Mouse (Mus musculus) hindbrain, embryonic 13.5 days (tissue): ENCODE data around the gene Edil3. TPM values are rescaled to one million over a fixed set of nuclear protein-coding genes. Genes with fewer than 3 reads are reported as not detected.
A peak's percentile ranks its signal among the peaks of the same experiment; 100 is the strongest.

Experiments used
- ATAC-seq: fragments of 200-750 bp; cut with Nextera tagmentation; 2 replicates; pipeline ENCODE4 v1.8.0; 2017; ENCODE audit warnings: moderate TSS enrichment; ENCODE audit not compliant: low FRiP score
- H3K27ac ChIP-seq: fragments of 300-500 bp; sonication (generic); 2 replicates; pipeline ENCODE4 v1.5.1; 2015; ENCODE audit warnings: inconsistent platforms, mild to moderate bottlenecking, moderate library complexity
- H3K27me3 ChIP-seq: fragments of 300-500 bp; sonication (generic); 2 replicates; pipeline ENCODE4 v1.6.1; 2015; ENCODE audit warnings: mild to moderate bottlenecking, inconsistent platforms
- H3K36me3 ChIP-seq: fragments of 300-500 bp; sonication (generic); 2 replicates; pipeline ENCODE4 v1.6.1; 2015; ENCODE audit warnings: mild to moderate bottlenecking, inconsistent platforms
- H3K4me1 ChIP-seq: fragments of 300-500 bp; sonication (generic); replicated peaks from 2 replicates; pipeline ENCODE4 v1.6.1; 2015; ENCODE audit warnings: inconsistent platforms
- H3K4me2 ChIP-seq: fragments of 300-500 bp; sonication (generic); 2 replicates; pipeline ENCODE4 v1.6.1; 2015; ENCODE audit warnings: inconsistent platforms, mild to moderate bottlenecking, moderate library complexity
- H3K4me3 ChIP-seq: fragments of 300-500 bp; sonication (generic); 2 replicates; pipeline ENCODE4 v1.5.1; 2015; ENCODE audit warnings: mild to moderate bottlenecking, inconsistent platforms
- H3K9ac ChIP-seq: fragments of 300-500 bp; sonication (generic); 2 replicates; pipeline ENCODE4 v1.6.1; 2015; ENCODE audit warnings: mild to moderate bottlenecking, inconsistent platforms
- H3K9me3 ChIP-seq: fragments of 300-500 bp; sonication (generic); 2 replicates; pipeline ENCODE4 v1.6.1; 2016; ENCODE audit warnings: inconsistent platforms
- WGBS: fragments of 180-500 bp; shearing (Covaris S2); methylation state at CpG from one replicate; pipeline ENCODE4 v1.1.7; 2015; 5-methylcytosine and 5-hydroxymethylcytosine counted together
- polyA plus RNA-seq: library from polyadenylated mRNA; unstranded; fragments of >200 nt; fragmentation: Nextera tagmentation; extraction: Ambion mirVana; gene quantifications from 2 replicates; pipeline ENCODE4 v1.2.1, GENCODE M21; 2015

Gene Edil3
- polyA plus RNA-seq, 1 experiment from 2014 or later = 59.4 TPM

- no peaks in the 10 kb centered on the region for H3K9me3 ChIP-seq
- no peak overlapping the region for H3K4me2 ChIP-seq
- WGBS = 70% methylated on average over 3 of the region's 3 CpGs
- H3K36me3 ChIP-seq = no peaks in the 10 kb centered on the region
- no peak for ATAC-seq
- peaks cover 3% of the 10 kb centered on the region; the same call in 1 of the 2 replicates for H3K4me1 ChIP-seq
- no peak overlapping the region for H3K9ac ChIP-seq
- no peak overlapping the region for H3K4me3 ChIP-seq
- H3K27me3 ChIP-seq = no peaks in the 10 kb centered on the region
- no peak overlapping the region for H3K27ac ChIP-seq
Observed at GRCm38 (mm10) chr13:89151878-89152277, 330.6 kb downstream of the Edil3 start.

GRCm38 (mm10) chr13:89167960-89168359, 346.7 kb downstream of the Edil3 start:
- no peak for ATAC-seq
- H3K27ac ChIP-seq = no peak overlapping the region
- H3K9ac ChIP-seq = no peak overlapping the region
- no peaks in the 10 kb centered on the region for H3K36me3 ChIP-seq
- H3K9me3 ChIP-seq = no peaks in the 10 kb centered on the region
- H3K27me3 ChIP-seq = no peaks in the 10 kb centered on the region
- H3K4me2 ChIP-seq = no peak overlapping the region
- H3K4me1 ChIP-seq = no peaks in the 10 kb centered on the region
- 72% methylated on average over 1 of the region's 1 CpGs for WGBS
- no peak overlapping the region for H3K4me3 ChIP-seq

- Histone ChIP-seq H3K4me1 (no peaks in the 10 kb centered on the region), H3K4me2 (no peak overlapping the region), H3K9ac (no peak overlapping the region), H3K27me3 (no peaks in the 10 kb centered on the region), H3K36me3 (no peaks in the 10 kb centered on the region), H3K4me3 (no peak overlapping the region), H3K9me3 (no peaks in the 10 kb centered on the region), H3K27ac (no peak overlapping the region)
- 0 out of 2 replicates have a peak, but pooled peaks have one; percentile 57 for ATAC-seq
- 65% methylated on average over 4 of the region's 4 CpGs for WGBS
Observed at GRCm38 (mm10) chr13:89170040-89170439, 348.8 kb downstream of the Edil3 start.

- no peak overlapping the region for H3K4me2 ChIP-seq
- H3K27ac ChIP-seq = no peak overlapping the region
- no peak overlapping the region for H3K9ac ChIP-seq
- 87% methylated on average over 2 of the region's 2 CpGs for WGBS
- H3K9me3 ChIP-seq = no peaks in the 10 kb centered on the region
- no peak overlapping the region for H3K4me3 ChIP-seq
- H3K36me3 ChIP-seq = no peaks in the 10 kb centered on the region
- ATAC-seq = no peak
- H3K27me3 ChIP-seq = no peaks in the 10 kb centered on the region
- no peaks in the 10 kb centered on the region for H3K4me1 ChIP-seq
Observed at GRCm38 (mm10) chr13:89175154-89175553, 353.9 kb downstream of the Edil3 start.

- Histone ChIP-seq H3K27ac (no peak overlapping the region), H3K27me3 (no peaks in the 10 kb centered on the region), H3K9me3 (no peaks in the 10 kb centered on the region), H3K4me3 (no peak overlapping the region), H3K4me1 (no peaks in the 10 kb centered on the region), H3K4me2 (no peak overlapping the region), H3K36me3 (peaks cover 5% of the 10 kb centered on the region; the same call in 1 of the 2 replicates), H3K9ac (no peak overlapping the region)
- ATAC-seq = no peak
- 86% methylated on average over 1 of the region's 1 CpGs for WGBS
Observed at GRCm38 (mm10) chr13:89189051-89189450, 367.8 kb downstream of the Edil3 start.

GRCm38 (mm10) chr13:89197019-89197418, 375.7 kb downstream of the Edil3 start:
- Histone ChIP-seq H3K4me2 (no peak overlapping the region), H3K9ac (no peak overlapping the region), H3K4me3 (no peak overlapping the region), H3K9me3 (no peaks in the 10 kb centered on the region), H3K27me3 (no peaks in the 10 kb centered on the region), H3K4me1 (no peaks in the 10 kb centered on the region), H3K27ac (no peak overlapping the region), H3K36me3 (no peaks in the 10 kb centered on the region)
- no peak for ATAC-seq
- 37% methylated on average over 2 of the region's 2 CpGs for WGBS

GRCm38 (mm10) chr13:89199275-89199674, 378.0 kb downstream of the Edil3 start:
- no peak overlapping the region for H3K4me3 ChIP-seq
- no peaks in the 10 kb centered on the region for H3K9me3 ChIP-seq
- H3K27me3 ChIP-seq = no peaks in the 10 kb centered on the region
- no peak overlapping the region for H3K9ac ChIP-seq
- H3K4me1 ChIP-seq = no peaks in the 10 kb centered on the region
- WGBS = 66% methylated on average over 2 of the region's 2 CpGs
- H3K4me2 ChIP-seq = no peak overlapping the region
- no peak for ATAC-seq
- H3K36me3 ChIP-seq = no peaks in the 10 kb centered on the region
- no peak overlapping the region for H3K27ac ChIP-seq

- no peak for ATAC-seq
- Histone ChIP-seq H3K4me3 (no peak overlapping the region), H3K9me3 (no peaks in the 10 kb centered on the region), H3K27me3 (no peaks in the 10 kb centered on the region), H3K27ac (no peak overlapping the region), H3K36me3 (no peaks in the 10 kb centered on the region), H3K4me2 (no peak overlapping the region), H3K9ac (no peak overlapping the region), H3K4me1 (no peaks in the 10 kb centered on the region)
- WGBS = 88% methylated on average over 1 of the region's 1 CpGs
Observed at GRCm38 (mm10) chr13:89238104-89238503, 416.8 kb downstream of the Edil3 start.

GRCm38 (mm10) chr13:89253990-89254642, 432.8 kb downstream of the Edil3 start:
- Histone ChIP-seq H3K27me3 (no peaks in the 10 kb centered on the region), H3K9me3 (no peaks in the 10 kb centered on the region), H3K27ac (no peak overlapping the region), H3K4me3 (no peak overlapping the region), H3K4me1 (no peaks in the 10 kb centered on the region), H3K9ac (no peak overlapping the region), H3K4me2 (no peak overlapping the region), H3K36me3 (no peaks in the 10 kb centered on the region)
- ATAC-seq = no peak
- 84% methylated on average over 4 of the region's 4 CpGs for WGBS

GRCm38 (mm10) chr13:89256906-89257305, 435.6 kb downstream of the Edil3 start:
- no peak for ATAC-seq
- WGBS = 84% methylated on average over 1 of the region's 1 CpGs
- no peak overlapping the region for H3K4me3 ChIP-seq
- no peak overlapping the region for H3K27ac ChIP-seq
- no peaks in the 10 kb centered on the region for H3K36me3 ChIP-seq
- no peaks in the 10 kb centered on the region for H3K27me3 ChIP-seq
- H3K4me1 ChIP-seq = no peaks in the 10 kb centered on the region
- H3K9ac ChIP-seq = no peak overlapping the region
- no peaks in the 10 kb centered on the region for H3K9me3 ChIP-seq
- H3K4me2 ChIP-seq = no peak overlapping the region

- Histone ChIP-seq H3K36me3 (no peaks in the 10 kb centered on the region), H3K27ac (no peak overlapping the region), H3K4me2 (no peak overlapping the region), H3K4me3 (no peak overlapping the region), H3K27me3 (no peaks in the 10 kb centered on the region), H3K9me3 (no peaks in the 10 kb centered on the region), H3K9ac (no peak overlapping the region), H3K4me1 (no peaks in the 10 kb centered on the region)
- WGBS = 83% methylated on average over 5 of the region's 5 CpGs
- ATAC-seq = no peak
Observed at GRCm38 (mm10) chr13:89286696-89287305, 465.5 kb downstream of the Edil3 start.

- Histone ChIP-seq H3K4me3 (no peak overlapping the region), H3K4me2 (no peak overlapping the region), H3K27ac (no peak overlapping the region), H3K4me1 (no peaks in the 10 kb centered on the region), H3K9me3 (no peaks in the 10 kb centered on the region), H3K9ac (no peak overlapping the region), H3K27me3 (no peaks in the 10 kb centered on the region), H3K36me3 (no peaks in the 10 kb centered on the region)
- WGBS = 87% methylated on average over 4 of the region's 4 CpGs
- no peak for ATAC-seq
Observed at GRCm38 (mm10) chr13:89288201-89288600, 466.9 kb downstream of the Edil3 start.

- no peaks in the 10 kb centered on the region for H3K36me3 ChIP-seq
- H3K27ac ChIP-seq = no peak overlapping the region
- H3K27me3 ChIP-seq = no peaks in the 10 kb centered on the region
- no peaks in the 10 kb centered on the region for H3K4me1 ChIP-seq
- no peak for ATAC-seq
- no peaks in the 10 kb centered on the region for H3K9me3 ChIP-seq
- no peak overlapping the region for H3K4me2 ChIP-seq
- H3K4me3 ChIP-seq = no peak overlapping the region
- H3K9ac ChIP-seq = no peak overlapping the region
- WGBS = 74% methylated on average over 1 of the region's 1 CpGs
Observed at GRCm38 (mm10) chr13:89321155-89321554, 499.9 kb downstream of the Edil3 start.
